Mouse (Mus musculus): ENCODE measurements around the gene Midn. TPM values are rescaled to one million over a fixed set of nuclear protein-coding genes. Genes with fewer than 3 reads are reported as not detected.
A peak's percentile ranks its signal among the peaks of the same experiment; 100 is the strongest.

The Midn gene
- polyA plus RNA-seq, 1 experiment from 2014 or later: 78.2 TPM

- peaks cover 26% of the 10 kb centered on the region for H3K4me1 ChIP-seq (ENCODE audit: control insufficient read depth, insufficient read depth, low read length)
- WGBS: 100% methylated on average over 2 of the region's 2 CpGs
- no peak for ATAC-seq (ENCODE audit: insufficient read depth, low FRiP score, low TSS enrichment)
- H3K27ac ChIP-seq (ENCODE audit: low read depth, low read length): no peak overlapping the region
- no peak overlapping the region for H3K4me3 ChIP-seq (ENCODE audit: low read depth, low read length)
- H3K36me3 ChIP-seq (ENCODE audit: control insufficient read depth, insufficient read depth, low read length): peaks cover 10% of the 10 kb centered on the region
- H3K9me3 ChIP-seq (ENCODE audit: control insufficient read depth, low read length): no peaks in the 10 kb centered on the region
- no peaks in the 10 kb centered on the region for H3K27me3 ChIP-seq (ENCODE audit: control insufficient read depth, insufficient read depth, low read length)
- H3K4me2 ChIP-seq (ENCODE audit: low read depth): no peak overlapping the region
- H3K9ac ChIP-seq (ENCODE audit: low read length): no peak overlapping the region; the same call in 1 of the 2 replicates
- no peak for DNase-seq (ENCODE audit: low spot score)
These were observed 27.9 kb upstream of the Midn start for GRCm38 (mm10) chr10:80120146-80120545.

GRCm38 (mm10) chr10:80121639-80122038 is 26.4 kb upstream of the Midn start:
- Histone ChIP-seq H3K9me3 (ENCODE audit: control insufficient read depth, low read length) (no peaks in the 10 kb centered on the region), H3K4me3 (ENCODE audit: low read depth, low read length) (no peak overlapping the region), H3K9ac (ENCODE audit: low read length) (no peak overlapping the region), H3K4me1 (ENCODE audit: control insufficient read depth, insufficient read depth, low read length) (peaks cover 26% of the 10 kb centered on the region), H3K27ac (ENCODE audit: low read depth, low read length) (no peak overlapping the region), H3K27me3 (ENCODE audit: control insufficient read depth, insufficient read depth, low read length) (no peaks in the 10 kb centered on the region), H3K4me2 (ENCODE audit: low read depth) (no peak overlapping the region), H3K36me3 (ENCODE audit: control insufficient read depth, insufficient read depth, low read length) (peaks cover 17% of the 10 kb centered on the region)
- DNase-seq (ENCODE audit: low spot score): no peak
- 94% methylated on average over 2 of the region's 2 CpGs for WGBS
- ATAC-seq (ENCODE audit: insufficient read depth, low FRiP score, low TSS enrichment): no peak

- DNase-seq (ENCODE audit: low spot score) (no peak), ATAC-seq (ENCODE audit: insufficient read depth, low FRiP score, low TSS enrichment) (no peak)
- Histone ChIP-seq H3K4me1 (ENCODE audit: control insufficient read depth, insufficient read depth, low read length) (peaks cover 2% of the 10 kb centered on the region; the same call in 1 of the 2 replicates), H3K9ac (ENCODE audit: low read length) (no peak overlapping the region; the same call in 1 of the 2 replicates), H3K4me3 (ENCODE audit: low read depth, low read length) (no peak overlapping the region), H3K4me2 (ENCODE audit: low read depth) (no peak overlapping the region), H3K9me3 (ENCODE audit: control insufficient read depth, low read length) (no peaks in the 10 kb centered on the region), H3K27me3 (ENCODE audit: control insufficient read depth, insufficient read depth, low read length) (no peaks in the 10 kb centered on the region), H3K27ac (ENCODE audit: low read depth, low read length) (no peak overlapping the region), H3K36me3 (ENCODE audit: control insufficient read depth, insufficient read depth, low read length) (peaks cover 20% of the 10 kb centered on the region)
- WGBS: 91% methylated on average over 9 of the region's 9 CpGs
These were observed 24.0 kb upstream of the Midn start for GRCm38 (mm10) chr10:80123932-80124562.

DNA sequence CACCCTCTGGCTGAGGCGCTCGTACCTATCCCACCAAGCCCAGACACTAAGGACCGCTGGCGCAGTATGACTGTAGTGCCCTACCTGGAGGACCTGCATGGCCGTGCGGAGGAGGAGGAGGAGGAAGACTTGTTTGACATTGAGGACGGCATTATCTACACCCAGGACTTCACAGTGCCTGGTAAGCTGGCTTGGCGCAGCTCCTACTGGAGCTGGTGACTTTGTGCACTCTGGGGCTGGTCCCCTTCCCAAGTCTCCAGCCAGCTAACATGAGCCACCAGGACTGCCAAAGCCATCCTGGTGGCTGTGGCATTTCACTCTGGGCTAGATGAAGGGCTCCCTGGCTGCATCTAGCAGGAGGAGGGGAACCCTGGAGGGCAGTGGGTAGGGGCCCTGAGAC is 20.2 kb upstream of the Midn start:
- Histone ChIP-seq H3K36me3 (ENCODE audit: control insufficient read depth, insufficient read depth, low read length) (peaks cover 22% of the 10 kb centered on the region; the same call in 1 of the 2 replicates), H3K27ac (ENCODE audit: low read depth, low read length) (no peak overlapping the region), H3K27me3 (ENCODE audit: control insufficient read depth, insufficient read depth, low read length) (no peaks in the 10 kb centered on the region), H3K4me3 (ENCODE audit: low read depth, low read length) (no peak overlapping the region), H3K9ac (ENCODE audit: low read length) (no peak overlapping the region), H3K9me3 (ENCODE audit: control insufficient read depth, low read length) (no peaks in the 10 kb centered on the region), H3K4me2 (ENCODE audit: low read depth) (no peak overlapping the region), H3K4me1 (ENCODE audit: control insufficient read depth, insufficient read depth, low read length) (peaks cover 5% of the 10 kb centered on the region; the same call in 1 of the 2 replicates)
- ATAC-seq (ENCODE audit: insufficient read depth, low FRiP score, low TSS enrichment) (no peak), DNase-seq (ENCODE audit: low spot score) (no peak)
- WGBS: 95% methylated on average over 8 of the region's 8 CpGs

DNA sequence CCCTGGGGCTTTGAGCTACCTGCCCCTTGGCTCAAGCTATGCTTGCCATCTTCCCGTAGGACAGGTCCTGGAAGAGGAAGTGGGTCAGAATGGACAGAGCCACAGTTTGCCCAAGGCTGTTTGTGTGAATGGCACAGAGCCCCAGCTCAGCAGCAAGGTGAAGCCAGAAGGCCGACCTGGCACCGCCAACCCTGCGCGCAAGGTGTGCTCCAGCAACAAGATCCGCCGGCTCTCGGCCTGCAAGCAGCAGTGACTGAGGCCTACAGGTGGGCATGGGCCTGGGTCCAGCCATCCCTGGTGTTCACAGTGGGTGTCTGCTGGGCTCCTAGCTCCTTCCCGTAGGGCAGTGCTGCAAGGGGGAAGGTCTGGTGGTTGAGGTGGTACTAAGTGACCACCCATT is 18.2 kb upstream of the Midn start:
- H3K9me3 ChIP-seq (ENCODE audit: control insufficient read depth, low read length): no peaks in the 10 kb centered on the region
- no peak overlapping the region for H3K9ac ChIP-seq (ENCODE audit: low read length)
- H3K27me3 ChIP-seq (ENCODE audit: control insufficient read depth, insufficient read depth, low read length): no peaks in the 10 kb centered on the region; the same call in 1 of the 2 replicates
- 95% methylated on average over 9 of the region's 9 CpGs for WGBS
- no peak overlapping the region for H3K4me3 ChIP-seq (ENCODE audit: low read depth, low read length)
- H3K4me2 ChIP-seq (ENCODE audit: low read depth): no peak overlapping the region
- DNase-seq (ENCODE audit: low spot score): no peak
- H3K4me1 ChIP-seq (ENCODE audit: control insufficient read depth, insufficient read depth, low read length): peaks cover 5% of the 10 kb centered on the region; the same call in 1 of the 2 replicates
- no peak for ATAC-seq (ENCODE audit: insufficient read depth, low FRiP score, low TSS enrichment)
- H3K36me3 ChIP-seq (ENCODE audit: control insufficient read depth, insufficient read depth, low read length): peaks cover 22% of the 10 kb centered on the region; the same call in 1 of the 2 replicates
- H3K27ac ChIP-seq (ENCODE audit: low read depth, low read length): no peak overlapping the region

- Histone ChIP-seq H3K4me3 (ENCODE audit: low read depth, low read length) (no peak overlapping the region), H3K4me2 (ENCODE audit: low read depth) (no peak overlapping the region), H3K36me3 (ENCODE audit: control insufficient read depth, insufficient read depth, low read length) (peaks cover 16% of the 10 kb centered on the region; the same call in 1 of the 2 replicates), H3K27ac (ENCODE audit: low read depth, low read length) (no peak overlapping the region), H3K9me3 (ENCODE audit: control insufficient read depth, low read length) (no peaks in the 10 kb centered on the region), H3K4me1 (ENCODE audit: control insufficient read depth, insufficient read depth, low read length) (peaks cover 5% of the 10 kb centered on the region; the same call in 1 of the 2 replicates), H3K27me3 (ENCODE audit: control insufficient read depth, insufficient read depth, low read length) (peaks cover 4% of the 10 kb centered on the region; the same call in 1 of the 2 replicates), H3K9ac (ENCODE audit: low read length) (no peak overlapping the region)
- no peak for ATAC-seq (ENCODE audit: insufficient read depth, low FRiP score, low TSS enrichment)
- WGBS: 83% methylated on average over 18 of the region's 18 CpGs
- no peak for DNase-seq (ENCODE audit: low spot score)
These were observed 17.6 kb upstream of the Midn start for GRCm38 (mm10) chr10:80130403-80131031.

GRCm38 (mm10) chr10:80131316-80131951 is 16.6 kb upstream of the Midn start:
- peak; percentile 67 for DNase-seq (ENCODE audit: low spot score)
- peaks cover 6% of the 10 kb centered on the region for H3K4me1 ChIP-seq (ENCODE audit: control insufficient read depth, insufficient read depth, low read length)
- H3K27ac ChIP-seq (ENCODE audit: low read depth, low read length): no peak overlapping the region
- H3K4me2 ChIP-seq (ENCODE audit: low read depth): peak overlapping the region; percentile 17
- no peaks in the 10 kb centered on the region for H3K9me3 ChIP-seq (ENCODE audit: control insufficient read depth, low read length)
- ATAC-seq (ENCODE audit: insufficient read depth, low FRiP score, low TSS enrichment): peak; percentile 29; the same call in 1 of the 2 replicates
- H3K27me3 ChIP-seq (ENCODE audit: control insufficient read depth, insufficient read depth, low read length): peaks cover 13% of the 10 kb centered on the region
- 13% methylated on average over 52 of the region's 55 CpGs for whole genome bisulfite sequencing
- 0 out of 2 replicates have a peak overlapping the region, but pooled peaks have one; percentile 9 for H3K9ac ChIP-seq (ENCODE audit: low read length)
- no peak overlapping the region for H3K4me3 ChIP-seq (ENCODE audit: low read depth, low read length)
- H3K36me3 ChIP-seq (ENCODE audit: control insufficient read depth, insufficient read depth, low read length): peaks cover 11% of the 10 kb centered on the region; the same call in 1 of the 2 replicates

DNA sequence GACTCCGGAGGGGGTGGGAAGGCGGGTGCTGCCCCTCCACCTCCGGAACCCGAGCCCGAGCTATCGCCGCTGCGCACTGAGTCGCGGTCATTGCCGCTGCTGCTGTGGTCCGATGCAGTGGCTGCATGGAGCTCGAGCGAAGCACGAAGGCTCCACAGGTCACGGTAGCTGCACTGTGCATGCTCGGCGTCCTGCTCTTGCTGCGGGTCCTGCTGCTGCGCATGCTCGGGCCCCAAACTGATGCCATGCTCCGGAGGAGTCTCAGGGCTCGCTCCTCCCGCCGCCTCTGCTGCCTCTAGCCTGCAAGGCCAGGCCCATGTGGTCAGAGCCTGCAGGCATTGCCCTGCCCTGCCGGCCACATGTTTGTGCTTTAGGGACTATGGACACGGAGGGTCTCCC is 16.1 kb upstream of the Midn start:
- WGBS: 28% methylated on average over 27 of the region's 27 CpGs
- no peak for DNase-seq (ENCODE audit: low spot score)

More for the DNA sequence above, 16.1 kb upstream of the Midn start:
- Histone ChIP-seq H3K4me3 (ENCODE audit: low read depth, low read length) (no peak overlapping the region), H3K36me3 (ENCODE audit: control insufficient read depth, insufficient read depth, low read length) (peaks cover 11% of the 10 kb centered on the region; the same call in 1 of the 2 replicates), H3K4me1 (ENCODE audit: control insufficient read depth, insufficient read depth, low read length) (peaks cover 11% of the 10 kb centered on the region), H3K27ac (ENCODE audit: low read depth, low read length) (no peak overlapping the region), H3K9ac (ENCODE audit: low read length) (0 out of 2 replicates have a peak overlapping the region, but pooled peaks have one; percentile 9), H3K27me3 (ENCODE audit: control insufficient read depth, insufficient read depth, low read length) (peaks cover 18% of the 10 kb centered on the region), H3K9me3 (ENCODE audit: control insufficient read depth, low read length) (no peaks in the 10 kb centered on the region), H3K4me2 (ENCODE audit: low read depth) (peak overlapping the region; percentile 17)
- no peak for ATAC-seq (ENCODE audit: insufficient read depth, low FRiP score, low TSS enrichment)

Data from neural tube, embryonic 11.5 days (tissue).